Mouse (Mus musculus) thymus, postnatal 25 days (tissue): ENCODE results near the gene Phex.

Experiments
- DNase-seq: peaks from one replicate; pipeline ENCODE4 v3.0.0; 2022

The Phex gene

GRCm38 (mm10) chrX:157306796-157307405 is 108.2 kb downstream of the Phex start:
- no peak for DNase-seq

GRCm38 (mm10) chrX:157305852-157306232 is 109.3 kb downstream of the Phex start:
- DNase-seq = no peak

- DNase-seq = no peak
Measured at GRCm38 (mm10) chrX:157305193-157305851, 109.8 kb downstream of the Phex start.

GRCm38 (mm10) chrX:157292411-157292810 is 122.7 kb downstream of the Phex start:
- no peak for DNase-seq

GRCm38 (mm10) chrX:157276581-157276980 is 138.5 kb downstream of the Phex start:
- DNase-seq = no peak

- no peak for DNase-seq
Measured at GRCm38 (mm10) chrX:157273291-157273690, 141.8 kb downstream of the Phex start.

- DNase-seq = no peak
Measured at GRCm38 (mm10) chrX:157271609-157272008, 143.5 kb downstream of the Phex start.

GRCm38 (mm10) chrX:157269726-157270305 is 145.3 kb downstream of the Phex start:
- DNase-seq = no peak

- DNase-seq = no peak
Measured at GRCm38 (mm10) chrX:157268141-157268540, 147.0 kb downstream of the Phex start.

GRCm38 (mm10) chrX:157202736-157203135 is 212.4 kb downstream of the Phex start:
- DNase-seq = no peak

GRCm38 (mm10) chrX:157184167-157184566 is 230.9 kb downstream of the Phex start:
- no peak for DNase-seq

- no peak for DNase-seq
Measured at GRCm38 (mm10) chrX:157180845-157181244, 234.3 kb downstream of the Phex start.

- DNase-seq = no peak
Measured at GRCm38 (mm10) chrX:157164142-157164541, 251.0 kb downstream of the Phex start.

- no peak for DNase-seq
Measured at GRCm38 (mm10) chrX:157163394-157163793, 251.7 kb downstream of the Phex start.

GRCm38 (mm10) chrX:157144675-157145074 is 270.4 kb downstream of the Phex start:
- no peak for DNase-seq

- no peak for DNase-seq
Measured at GRCm38 (mm10) chrX:157139601-157140000, 275.5 kb downstream of the Phex start.
